Mouse (Mus musculus) hindbrain, embryonic 13.5 days (tissue): ENCODE measurements around the gene Gm1043. TPM values are rescaled to one million over a fixed set of nuclear protein-coding genes. Genes with fewer than 3 reads are reported as not detected.
A peak's percentile ranks its signal among the peaks of the same experiment; 100 is the strongest.

Source experiments
- ATAC-seq: fragments of 200-750 bp; cut with Nextera tagmentation; 2 replicates; pipeline ENCODE4 v1.8.0; 2017; ENCODE audit warnings: moderate TSS enrichment; ENCODE audit not compliant: low FRiP score
- H3K27ac ChIP-seq: fragments of 300-500 bp; sonication (generic); 2 replicates; pipeline ENCODE4 v1.5.1; 2015; ENCODE audit warnings: inconsistent platforms, mild to moderate bottlenecking, moderate library complexity
- H3K27me3 ChIP-seq: fragments of 300-500 bp; sonication (generic); 2 replicates; pipeline ENCODE4 v1.6.1; 2015; ENCODE audit warnings: mild to moderate bottlenecking, inconsistent platforms
- H3K36me3 ChIP-seq: fragments of 300-500 bp; sonication (generic); 2 replicates; pipeline ENCODE4 v1.6.1; 2015; ENCODE audit warnings: mild to moderate bottlenecking, inconsistent platforms
- H3K4me1 ChIP-seq: fragments of 300-500 bp; sonication (generic); replicated peaks from 2 replicates; pipeline ENCODE4 v1.6.1; 2015; ENCODE audit warnings: inconsistent platforms
- H3K4me2 ChIP-seq: fragments of 300-500 bp; sonication (generic); 2 replicates; pipeline ENCODE4 v1.6.1; 2015; ENCODE audit warnings: inconsistent platforms, mild to moderate bottlenecking, moderate library complexity
- H3K4me3 ChIP-seq: fragments of 300-500 bp; sonication (generic); 2 replicates; pipeline ENCODE4 v1.5.1; 2015; ENCODE audit warnings: mild to moderate bottlenecking, inconsistent platforms
- H3K9ac ChIP-seq: fragments of 300-500 bp; sonication (generic); 2 replicates; pipeline ENCODE4 v1.6.1; 2015; ENCODE audit warnings: mild to moderate bottlenecking, inconsistent platforms
- H3K9me3 ChIP-seq: fragments of 300-500 bp; sonication (generic); 2 replicates; pipeline ENCODE4 v1.6.1; 2016; ENCODE audit warnings: inconsistent platforms
- WGBS: fragments of 180-500 bp; shearing (Covaris S2); methylation state at CpG from one replicate; pipeline ENCODE4 v1.1.7; 2015; 5-methylcytosine and 5-hydroxymethylcytosine counted together
- polyA plus RNA-seq: library from polyadenylated mRNA; unstranded; fragments of >200 nt; fragmentation: Nextera tagmentation; extraction: Ambion mirVana; gene quantifications from 2 replicates; pipeline ENCODE4 v1.2.1, GENCODE M21; 2015

Gene Gm1043
- polyA plus RNA-seq, 1 experiment from 2014 or later = 1.5 TPM

GRCm38 (mm10) chr5:37219615-37220014, 134.4 kb downstream of the Gm1043 start:
- no peaks in the 10 kb centered on the region for H3K36me3 ChIP-seq
- ATAC-seq = no peak

GRCm38 (mm10) chr5:37220575-37220974, 135.4 kb downstream of the Gm1043 start:
- H3K9me3 ChIP-seq = no peaks in the 10 kb centered on the region
- H3K9ac ChIP-seq = no peak overlapping the region
- H3K4me1 ChIP-seq = peaks cover 39% of the 10 kb centered on the region
- no peak overlapping the region for H3K4me2 ChIP-seq
- no peak overlapping the region for H3K4me3 ChIP-seq
- H3K36me3 ChIP-seq = no peaks in the 10 kb centered on the region
- peak overlapping the region; percentile 73 for H3K27ac ChIP-seq
- no peak for ATAC-seq
- no peaks in the 10 kb centered on the region for H3K27me3 ChIP-seq
- 83% methylated on average over 5 of the region's 5 CpGs for WGBS

More at GRCm38 (mm10) chr5:37219615-37220014, 134.4 kb downstream of the Gm1043 start:
- Histone ChIP-seq H3K4me1 (peaks cover 46% of the 10 kb centered on the region), H3K9ac (no peak overlapping the region), H3K4me2 (no peak overlapping the region), H3K27ac (no peak overlapping the region), H3K27me3 (no peaks in the 10 kb centered on the region), H3K9me3 (no peaks in the 10 kb centered on the region), H3K4me3 (no peak overlapping the region)
- WGBS = 48% methylated on average over 5 of the region's 5 CpGs

GRCm38 (mm10) chr5:37221563-37221962, 136.4 kb downstream of the Gm1043 start:
- Histone ChIP-seq H3K27ac (peak overlapping the region; percentile 73), H3K9me3 (no peaks in the 10 kb centered on the region), H3K9ac (no peak overlapping the region; the same call in 1 of the 2 replicates), H3K4me3 (no peak overlapping the region), H3K36me3 (no peaks in the 10 kb centered on the region), H3K4me1 (peaks cover 39% of the 10 kb centered on the region), H3K4me2 (no peak overlapping the region), H3K27me3 (no peaks in the 10 kb centered on the region)
- 33% methylated on average over 6 of the region's 6 CpGs for WGBS
- ATAC-seq = peak; percentile 71

- Histone ChIP-seq H3K4me3 (no peak overlapping the region), H3K27ac (peak overlapping the region; percentile 73), H3K9me3 (no peaks in the 10 kb centered on the region), H3K4me1 (peaks cover 39% of the 10 kb centered on the region), H3K4me2 (no peak overlapping the region), H3K36me3 (no peaks in the 10 kb centered on the region), H3K9ac (no peak overlapping the region), H3K27me3 (no peaks in the 10 kb centered on the region)
- 43% methylated on average over 8 of the region's 8 CpGs for WGBS
- 0 out of 2 replicates have a peak, but pooled peaks have one; percentile 26 for ATAC-seq
Measured at GRCm38 (mm10) chr5:37222316-37222715, 137.1 kb downstream of the Gm1043 start.

GRCm38 (mm10) chr5:37225708-37226107, 140.5 kb downstream of the Gm1043 start:
- Histone ChIP-seq H3K9ac (no peak overlapping the region), H3K4me3 (no peak overlapping the region), H3K36me3 (no peaks in the 10 kb centered on the region), H3K27ac (no peak overlapping the region), H3K4me2 (no peak overlapping the region), H3K4me1 (peaks cover 31% of the 10 kb centered on the region), H3K9me3 (no peaks in the 10 kb centered on the region), H3K27me3 (no peaks in the 10 kb centered on the region)
- ATAC-seq = no peak
- WGBS = 91% methylated on average over 1 of the region's 1 CpGs

- H3K4me2 ChIP-seq = no peak overlapping the region
- H3K4me1 ChIP-seq = peaks cover 8% of the 10 kb centered on the region
- no peak overlapping the region for H3K9ac ChIP-seq
- H3K4me3 ChIP-seq = no peak overlapping the region
- no peak overlapping the region for H3K27ac ChIP-seq
- H3K36me3 ChIP-seq = no peaks in the 10 kb centered on the region
- no peaks in the 10 kb centered on the region for H3K9me3 ChIP-seq
- WGBS = 66% methylated on average over 6 of the region's 6 CpGs
- 0 out of 2 replicates have a peak, but pooled peaks cover 4% of the 10 kb centered on the region for H3K27me3 ChIP-seq
- ATAC-seq = no peak
Measured at GRCm38 (mm10) chr5:37227956-37228680, 142.9 kb downstream of the Gm1043 start.

- no peak overlapping the region for H3K4me3 ChIP-seq
- H3K27ac ChIP-seq = peak overlapping the region; percentile 18; the same call in 1 of the 2 replicates
Measured at GRCm38 (mm10) chr5:37228894-37229293, 143.7 kb downstream of the Gm1043 start.

GRCm38 (mm10) chr5:37233010-37233557, 147.9 kb downstream of the Gm1043 start:
- Histone ChIP-seq H3K9me3 (no peaks in the 10 kb centered on the region), H3K9ac (no peak overlapping the region), H3K27ac (no peak overlapping the region), H3K4me1 (peaks cover 11% of the 10 kb centered on the region; the same call in 1 of the 2 replicates), H3K27me3 (peaks cover 21% of the 10 kb centered on the region; the same call in 1 of the 2 replicates), H3K4me2 (no peak overlapping the region), H3K4me3 (no peak overlapping the region), H3K36me3 (no peaks in the 10 kb centered on the region)
- 48% methylated on average over 9 of the region's 9 CpGs for WGBS
- no peak for ATAC-seq

More at GRCm38 (mm10) chr5:37228894-37229293, 143.7 kb downstream of the Gm1043 start:
- no peak overlapping the region for H3K4me2 ChIP-seq
- ATAC-seq = peak; percentile 35; the same call in 1 of the 2 replicates
- H3K9ac ChIP-seq = no peak overlapping the region
- no peaks in the 10 kb centered on the region for H3K9me3 ChIP-seq
- WGBS = 38% methylated on average over 7 of the region's 7 CpGs
- peaks cover 11% of the 10 kb centered on the region for H3K4me1 ChIP-seq
- no peaks in the 10 kb centered on the region for H3K36me3 ChIP-seq
- 0 out of 2 replicates have a peak, but pooled peaks cover 7% of the 10 kb centered on the region for H3K27me3 ChIP-seq

- 41% methylated on average over 2 of the region's 2 CpGs for WGBS
- no peak overlapping the region for H3K4me2 ChIP-seq
- peaks cover 35% of the 10 kb centered on the region for H3K27me3 ChIP-seq
Measured at GRCm38 (mm10) chr5:37238654-37239053, 153.5 kb downstream of the Gm1043 start.

GRCm38 (mm10) chr5:37240550-37240949, 155.4 kb downstream of the Gm1043 start:
- H3K27me3 ChIP-seq = peaks cover 28% of the 10 kb centered on the region
- 0 out of 2 replicates have a peak overlapping the region, but pooled peaks have one; percentile 13 for H3K9ac ChIP-seq
- no peak overlapping the region for H3K4me3 ChIP-seq
- peaks cover 41% of the 10 kb centered on the region for H3K4me1 ChIP-seq
- no peaks in the 10 kb centered on the region for H3K9me3 ChIP-seq
- H3K27ac ChIP-seq = peak overlapping the region; percentile 99; the same call in 1 of the 2 replicates
- no peaks in the 10 kb centered on the region for H3K36me3 ChIP-seq
- 5% methylated on average over 5 of the region's 5 CpGs for WGBS
- H3K4me2 ChIP-seq = peak overlapping the region; percentile 1; the same call in 1 of the 2 replicates
- no peak for ATAC-seq

More at GRCm38 (mm10) chr5:37238654-37239053, 153.5 kb downstream of the Gm1043 start:
- Histone ChIP-seq H3K36me3 (no peaks in the 10 kb centered on the region), H3K4me1 (peaks cover 28% of the 10 kb centered on the region), H3K27ac (no peak overlapping the region), H3K4me3 (no peak overlapping the region), H3K9ac (no peak overlapping the region), H3K9me3 (no peaks in the 10 kb centered on the region)
- no peak for ATAC-seq

GRCm38 (mm10) chr5:37241224-37241623, 156.1 kb downstream of the Gm1043 start:
- H3K4me1 ChIP-seq = peaks cover 41% of the 10 kb centered on the region
- peak; percentile 4; the same call in 1 of the 2 replicates for ATAC-seq
- no peaks in the 10 kb centered on the region for H3K9me3 ChIP-seq
- peak overlapping the region; percentile 79 for H3K4me3 ChIP-seq
- peak overlapping the region; percentile 99 for H3K27ac ChIP-seq
- H3K36me3 ChIP-seq = no peaks in the 10 kb centered on the region
- 12% methylated on average over 9 of the region's 9 CpGs for WGBS
- peaks cover 24% of the 10 kb centered on the region for H3K27me3 ChIP-seq
- peak overlapping the region; percentile 82 for H3K4me2 ChIP-seq
- peak overlapping the region; percentile 95 for H3K9ac ChIP-seq

- Histone ChIP-seq H3K4me2 (peak within 1 kb of the TSS; percentile 82), H3K9ac (peak within 1 kb of the TSS; percentile 95), H3K4me3 (peak within 1 kb of the TSS; percentile 79), H3K27me3 (peaks cover 21% of the 10 kb centered on the region), H3K36me3 (no peaks in the 10 kb centered on the region), H3K9me3 (no peaks in the 10 kb centered on the region), H3K4me1 (peaks cover 41% of the 10 kb centered on the region), H3K27ac (peak within 1 kb of the TSS; percentile 99)
- peak; percentile 76 for ATAC-seq
- WGBS = 3% methylated on average over 48 of the region's 56 CpGs
Measured at GRCm38 (mm10) chr5:37241651-37242151, 156.5 kb downstream of the Gm1043 start, which contains the start of gene Crmp1. Gene Crmp1 (plus strand): TSS chr5:37241940.
